Mouse (Mus musculus): Measurements from ENCODE around the gene Cacnb2. TPM values are rescaled to one million over a fixed set of nuclear protein-coding genes. Genes with fewer than 3 reads are reported as not detected.
A peak's percentile ranks its signal among the peaks of the same experiment; 100 is the strongest.
"Not testable (repeated sequence)": the region's sequence is repeated elsewhere in the genome, so short reads cannot be mapped to it uniquely, and the experiment has no call there.

Gene Cacnb2
- polyA plus RNA-seq, 1 experiment from 2014 or later, result 2.0 TPM

DNA sequence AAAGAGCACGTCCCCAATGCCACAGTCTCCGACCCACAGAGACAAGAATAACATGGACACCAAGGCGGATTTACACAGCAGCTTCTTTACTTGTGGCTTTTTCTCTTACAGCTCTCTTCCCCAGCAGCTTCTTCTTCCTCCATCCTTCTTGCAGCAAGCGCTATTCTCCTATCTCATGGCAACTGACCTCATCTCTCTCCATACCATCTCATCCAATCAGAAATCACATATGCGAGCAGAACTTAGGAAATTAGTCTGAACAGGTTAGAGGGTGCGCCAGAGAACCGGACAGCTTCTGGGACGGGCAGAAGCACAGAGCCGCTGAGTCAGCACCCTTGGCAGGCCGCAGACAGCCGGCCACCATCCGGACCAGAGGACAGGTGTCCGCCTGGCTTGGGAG, 123.7 kb downstream of the Cacnb2 start:
- not testable (repeated sequence) for H3K27me3 ChIP-seq; H3K4me3 ChIP-seq; H3K9me3 ChIP-seq; H3K4me2 ChIP-seq; H3K4me1 ChIP-seq; ATAC-seq (ENCODE audit: insufficient number of reproducible peaks, insufficient read depth, low FRiP score, low TSS enrichment, low read depth); H3K27ac ChIP-seq; H3K36me3 ChIP-seq; H3K9ac ChIP-seq
- WGBS, result 94% methylated on average over 13 of the region's 13 CpGs

DNA sequence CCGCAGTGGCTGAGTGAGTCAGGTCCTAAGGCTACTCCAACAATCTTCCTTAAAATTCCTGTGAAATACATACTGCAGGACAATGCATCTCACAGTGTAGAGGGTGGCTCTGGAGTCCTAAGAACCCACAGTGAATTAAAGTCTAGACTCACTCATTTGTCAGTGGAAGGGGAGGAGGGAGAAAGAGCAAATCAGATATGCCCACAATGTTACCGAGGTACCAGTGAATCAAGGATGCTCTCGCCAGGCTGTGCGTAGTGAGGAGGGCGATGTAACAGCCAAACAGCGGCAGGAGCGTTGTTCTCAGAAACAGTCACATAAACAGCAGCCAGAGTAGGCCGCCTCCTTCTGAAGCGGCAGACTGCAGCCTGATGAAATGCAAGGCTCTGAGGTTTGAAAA, 136.0 kb downstream of the Cacnb2 start:
- H3K36me3 ChIP-seq, result no peaks in the 10 kb centered on the region
- H3K9ac ChIP-seq, result no peak overlapping the region
- no peaks in the 10 kb centered on the region for H3K27me3 ChIP-seq
- H3K27ac ChIP-seq, result no peak overlapping the region
- H3K9me3 ChIP-seq, result no peaks in the 10 kb centered on the region
- H3K4me3 ChIP-seq, result no peak overlapping the region
- ATAC-seq (ENCODE audit: insufficient number of reproducible peaks, insufficient read depth, low FRiP score, low TSS enrichment, low read depth), result no peak
- H3K4me1 ChIP-seq, result peaks cover 9% of the 10 kb centered on the region
- 43% methylated on average over 9 of the region's 9 CpGs for WGBS
- H3K4me2 ChIP-seq, result 0 out of 2 replicates have a peak overlapping the region, but pooled peaks have one; percentile 4

DNA sequence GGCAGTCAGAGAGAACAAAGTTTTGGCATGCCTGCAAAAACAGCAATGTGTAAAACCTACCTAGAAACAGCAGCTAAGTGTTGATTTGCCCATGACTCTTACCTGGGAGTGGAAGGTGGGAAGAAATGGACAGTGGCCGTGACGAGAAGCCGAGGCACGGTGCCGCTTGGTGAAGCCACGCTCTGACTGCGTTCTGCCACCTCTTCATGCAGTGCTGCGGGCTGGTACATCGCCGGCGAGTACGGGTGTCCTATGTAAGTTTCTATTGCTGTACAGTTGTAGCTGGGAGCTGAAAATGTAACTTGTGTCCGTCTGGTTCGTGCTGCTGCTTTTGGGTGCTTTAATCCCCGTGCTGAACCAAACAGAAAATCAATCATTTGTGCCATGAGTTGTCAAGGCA, 136.6 kb downstream of the Cacnb2 start:
- Histone ChIP-seq H3K9ac (no peak overlapping the region), H3K9me3 (no peaks in the 10 kb centered on the region), H3K27me3 (no peaks in the 10 kb centered on the region), H3K4me3 (no peak overlapping the region), H3K36me3 (no peaks in the 10 kb centered on the region), H3K4me2 (peak overlapping the region; percentile 4; the same call in 1 of the 2 replicates), H3K4me1 (peaks cover 9% of the 10 kb centered on the region), H3K27ac (no peak overlapping the region)
- WGBS, result 78% methylated on average over 15 of the region's 15 CpGs
- ATAC-seq (ENCODE audit: insufficient number of reproducible peaks, insufficient read depth, low FRiP score, low TSS enrichment, low read depth), result no peak

DNA sequence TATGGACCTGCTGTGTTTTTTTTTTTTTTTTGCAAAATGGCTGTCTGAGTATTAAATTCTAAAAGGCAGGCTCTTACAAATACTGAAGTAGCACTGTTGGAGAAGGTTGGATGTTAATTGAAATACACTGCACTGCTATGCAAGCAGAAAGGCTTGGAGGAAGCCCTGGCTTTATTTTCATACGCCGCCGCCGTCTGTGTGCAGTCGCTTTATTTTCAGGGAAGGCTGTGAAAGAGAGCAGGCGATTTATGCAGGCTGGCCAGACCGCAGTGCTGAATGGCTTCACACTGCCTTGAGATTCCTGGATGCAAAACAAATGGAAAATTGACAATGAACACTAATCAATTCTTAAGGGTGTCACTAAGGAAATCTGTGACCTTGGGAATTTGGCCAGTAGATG, 137.5 kb downstream of the Cacnb2 start:
- Histone ChIP-seq H3K4me2 (no peak overlapping the region), H3K36me3 (no peaks in the 10 kb centered on the region), H3K27ac (no peak overlapping the region), H3K9me3 (no peaks in the 10 kb centered on the region), H3K4me1 (peaks cover 9% of the 10 kb centered on the region), H3K27me3 (no peaks in the 10 kb centered on the region), H3K9ac (no peak overlapping the region), H3K4me3 (no peak overlapping the region)
- ATAC-seq (ENCODE audit: insufficient number of reproducible peaks, insufficient read depth, low FRiP score, low TSS enrichment, low read depth), result no peak
- WGBS, result 82% methylated on average over 7 of the region's 7 CpGs

DNA sequence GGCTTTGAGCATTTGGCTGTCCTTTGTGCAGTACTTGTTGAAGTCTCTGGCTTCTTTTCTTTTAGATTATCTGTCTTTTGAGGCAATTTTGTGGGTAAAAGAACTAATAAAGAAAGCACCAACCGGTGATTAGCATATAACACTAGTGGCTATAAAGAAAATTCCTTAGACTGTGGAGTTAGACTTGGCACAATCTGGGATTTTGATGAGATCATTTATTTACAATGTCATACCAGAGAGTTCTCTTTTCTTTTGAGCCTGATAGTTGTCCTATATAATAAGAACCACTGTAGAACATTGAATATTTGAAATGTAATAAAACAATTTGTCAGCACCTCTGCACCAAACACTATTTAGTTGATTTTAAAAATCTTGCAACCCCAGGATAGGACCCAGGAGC, 141.9 kb downstream of the Cacnb2 start:
- WGBS, result 89% methylated on average over 1 of the region's 1 CpGs
- Histone ChIP-seq H3K27me3 (no peaks in the 10 kb centered on the region), H3K36me3 (no peaks in the 10 kb centered on the region), H3K9ac (no peak overlapping the region), H3K27ac (no peak overlapping the region), H3K4me1 (no peaks in the 10 kb centered on the region), H3K9me3 (no peaks in the 10 kb centered on the region), H3K4me2 (no peak overlapping the region), H3K4me3 (no peak overlapping the region)
- ATAC-seq (ENCODE audit: insufficient number of reproducible peaks, insufficient read depth, low FRiP score, low TSS enrichment, low read depth), result no peak

DNA sequence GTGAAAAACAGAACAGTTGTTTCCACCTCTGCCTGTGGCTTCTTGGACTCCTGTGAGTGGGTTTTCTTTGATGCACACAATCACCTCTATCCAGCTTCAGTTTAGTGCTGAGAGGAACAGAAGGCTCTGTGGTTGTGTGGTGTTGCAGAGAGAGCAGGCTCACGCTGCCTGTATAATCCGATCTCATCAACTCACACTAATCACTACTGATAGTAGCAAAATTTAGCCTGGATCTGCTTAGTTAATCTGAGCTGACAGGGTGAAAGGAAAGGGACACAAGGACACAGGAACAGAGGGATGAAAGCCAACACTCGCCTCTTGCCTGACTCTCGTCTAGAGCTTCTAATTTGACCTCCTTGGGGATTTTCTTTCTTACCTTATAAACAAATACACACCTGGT, 160.0 kb downstream of the Cacnb2 start:
- Histone ChIP-seq H3K9me3 (no peaks in the 10 kb centered on the region), H3K27me3 (no peaks in the 10 kb centered on the region), H3K4me2 (no peak overlapping the region), H3K36me3 (no peaks in the 10 kb centered on the region), H3K9ac (no peak overlapping the region), H3K4me3 (no peak overlapping the region), H3K4me1 (peaks cover 15% of the 10 kb centered on the region), H3K27ac (no peak overlapping the region)
- WGBS, result 53% methylated on average over 4 of the region's 4 CpGs
- no peak for ATAC-seq (ENCODE audit: insufficient number of reproducible peaks, insufficient read depth, low FRiP score, low TSS enrichment, low read depth)

DNA sequence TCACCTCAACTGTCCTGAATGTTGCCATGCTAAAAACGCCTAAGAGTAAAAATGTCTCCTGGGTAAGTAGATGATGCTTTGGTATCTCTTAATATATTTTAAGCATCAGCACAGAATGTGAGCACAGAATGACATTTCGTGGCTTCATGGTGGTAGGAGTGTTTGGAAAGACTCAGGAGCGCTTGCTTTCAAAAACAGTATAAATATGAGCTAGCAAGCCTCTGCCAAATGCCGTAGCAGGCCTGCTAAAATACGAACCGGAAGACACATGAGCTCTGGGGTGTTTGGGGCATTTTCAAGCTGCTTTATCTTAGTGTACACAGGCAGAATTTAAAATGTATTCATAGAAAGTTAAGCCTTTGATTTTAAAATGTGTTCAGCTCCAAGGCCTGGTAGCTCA, 161.0 kb downstream of the Cacnb2 start:
- Histone ChIP-seq H3K27ac (no peak overlapping the region), H3K4me2 (no peak overlapping the region), H3K9ac (no peak overlapping the region), H3K4me3 (no peak overlapping the region), H3K9me3 (no peaks in the 10 kb centered on the region), H3K27me3 (no peaks in the 10 kb centered on the region), H3K36me3 (no peaks in the 10 kb centered on the region), H3K4me1 (peaks cover 15% of the 10 kb centered on the region)
- whole genome bisulfite sequencing, result 69% methylated on average over 6 of the region's 6 CpGs
- no peak for ATAC-seq (ENCODE audit: insufficient number of reproducible peaks, insufficient read depth, low FRiP score, low TSS enrichment, low read depth)

DNA sequence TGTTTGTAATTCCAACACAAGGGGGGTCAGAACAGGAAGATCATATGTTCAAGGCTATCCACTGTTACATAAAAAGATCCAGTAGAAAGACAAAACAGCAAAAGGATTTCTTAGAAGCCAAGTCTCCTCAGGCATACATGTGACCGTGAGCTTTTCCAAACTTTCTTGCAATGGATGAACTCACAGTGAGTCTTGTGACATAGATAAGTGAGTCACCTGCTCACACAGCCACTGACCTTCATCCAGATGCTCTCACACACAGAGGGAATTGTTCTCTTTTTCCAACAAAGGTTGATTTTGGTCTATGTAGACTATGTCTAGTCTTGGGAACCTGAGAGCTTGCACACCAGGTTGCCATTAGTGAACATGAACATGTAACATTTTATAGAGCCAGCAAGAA, 166.6 kb downstream of the Cacnb2 start:
- WGBS, result 85% methylated on average over 1 of the region's 1 CpGs
- no peak overlapping the region for H3K4me2 ChIP-seq

DNA sequence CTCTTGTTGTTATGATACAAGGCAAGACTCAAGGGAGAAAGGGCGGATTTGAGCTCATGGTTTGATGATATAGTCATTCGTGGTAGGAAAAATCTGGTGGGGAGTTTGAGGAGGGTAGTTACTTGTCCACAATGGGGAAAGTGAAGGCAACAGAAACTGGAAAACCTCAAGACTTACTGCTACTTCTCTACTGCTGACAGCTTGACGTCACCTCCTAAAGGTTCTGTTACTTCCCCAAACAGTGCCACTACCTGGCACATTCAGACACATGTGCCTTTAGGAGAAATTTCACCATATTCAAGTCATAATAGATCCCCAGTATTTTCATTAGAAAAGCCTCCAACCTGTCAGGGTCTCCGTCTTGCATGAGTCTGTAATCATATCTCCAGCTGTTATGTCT, 167.7 kb downstream of the Cacnb2 start:
- Histone ChIP-seq H3K9me3 (no peaks in the 10 kb centered on the region), H3K9ac (no peak overlapping the region), H3K27me3 (no peaks in the 10 kb centered on the region), H3K4me2 (no peak overlapping the region), H3K36me3 (no peaks in the 10 kb centered on the region), H3K4me3 (no peak overlapping the region), H3K27ac (no peak overlapping the region), H3K4me1 (no peaks in the 10 kb centered on the region)
- 81% methylated on average over 4 of the region's 4 CpGs for WGBS
- no peak for ATAC-seq (ENCODE audit: insufficient number of reproducible peaks, insufficient read depth, low FRiP score, low TSS enrichment, low read depth)

More for the DNA sequence above, 166.6 kb downstream of the Cacnb2 start:
- Histone ChIP-seq H3K27ac (no peak overlapping the region), H3K4me3 (no peak overlapping the region), H3K9me3 (no peaks in the 10 kb centered on the region), H3K36me3 (no peaks in the 10 kb centered on the region), H3K4me1 (peaks cover 2% of the 10 kb centered on the region; the same call in 1 of the 2 replicates), H3K9ac (no peak overlapping the region), H3K27me3 (no peaks in the 10 kb centered on the region)
- no peak for ATAC-seq (ENCODE audit: insufficient number of reproducible peaks, insufficient read depth, low FRiP score, low TSS enrichment, low read depth)

DNA sequence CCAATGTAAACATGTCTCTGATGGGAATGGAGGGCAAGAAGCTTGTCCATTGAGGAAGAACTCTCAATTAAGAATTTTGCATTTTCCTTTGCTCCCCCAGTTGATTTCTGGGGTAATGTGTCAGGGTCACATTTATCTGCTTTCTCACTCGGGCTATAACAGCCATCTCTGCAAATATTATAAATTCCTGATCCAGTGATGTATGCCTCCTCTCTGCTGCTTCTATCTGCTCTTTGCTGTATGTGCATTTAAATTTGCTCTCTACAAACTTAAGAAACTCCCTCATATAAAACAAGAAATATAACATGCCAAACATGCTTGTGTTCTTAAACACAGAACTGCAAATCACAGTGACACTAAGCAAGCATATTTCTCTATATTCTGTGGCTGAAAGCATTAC, 171.5 kb downstream of the Cacnb2 start:
- ATAC-seq (ENCODE audit: insufficient number of reproducible peaks, insufficient read depth, low FRiP score, low TSS enrichment, low read depth), result no peak
- WGBS, result 63% methylated on average over 1 of the region's 1 CpGs
- no peaks in the 10 kb centered on the region for H3K4me1 ChIP-seq
- H3K9ac ChIP-seq, result no peak overlapping the region
- no peaks in the 10 kb centered on the region for H3K9me3 ChIP-seq
- H3K4me2 ChIP-seq, result no peak overlapping the region
- H3K27ac ChIP-seq, result no peak overlapping the region
- H3K4me3 ChIP-seq, result no peak overlapping the region
- H3K36me3 ChIP-seq, result no peaks in the 10 kb centered on the region
- no peaks in the 10 kb centered on the region for H3K27me3 ChIP-seq

DNA sequence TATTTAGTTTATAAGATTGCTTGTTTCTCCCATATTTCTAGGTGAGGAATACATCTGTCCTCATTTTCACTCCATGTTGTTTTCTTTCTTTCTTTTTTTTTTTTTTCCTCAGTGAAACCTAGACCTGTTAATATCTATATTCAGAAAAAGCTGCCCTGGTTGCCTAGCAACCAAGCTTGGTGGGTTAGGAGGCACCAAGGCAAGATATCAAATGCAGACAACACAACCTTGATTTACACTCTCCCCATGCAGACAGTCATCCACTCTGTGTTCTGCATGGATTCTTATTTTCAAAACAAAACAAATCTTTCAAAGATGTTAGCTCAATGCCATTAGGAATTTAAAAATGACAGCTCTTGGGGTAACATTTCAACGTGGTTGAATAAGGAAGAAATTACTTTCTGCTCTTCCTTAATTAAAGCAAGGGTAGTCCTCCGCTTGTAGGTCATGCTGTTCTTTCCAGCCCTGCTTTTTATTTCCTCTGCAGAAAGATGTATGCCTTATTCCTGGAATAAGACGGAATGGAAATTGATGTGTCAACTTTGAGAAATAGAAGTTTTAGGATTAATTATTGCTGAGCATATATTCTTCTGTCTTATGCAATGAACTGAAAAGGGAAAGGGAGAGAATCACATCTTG, 172.1 kb downstream of the Cacnb2 start:
- 50% methylated on average over 3 of the region's 3 CpGs for WGBS
- no peak overlapping the region for H3K4me2 ChIP-seq
- ATAC-seq (ENCODE audit: insufficient number of reproducible peaks, insufficient read depth, low FRiP score, low TSS enrichment, low read depth), result no peak

DNA sequence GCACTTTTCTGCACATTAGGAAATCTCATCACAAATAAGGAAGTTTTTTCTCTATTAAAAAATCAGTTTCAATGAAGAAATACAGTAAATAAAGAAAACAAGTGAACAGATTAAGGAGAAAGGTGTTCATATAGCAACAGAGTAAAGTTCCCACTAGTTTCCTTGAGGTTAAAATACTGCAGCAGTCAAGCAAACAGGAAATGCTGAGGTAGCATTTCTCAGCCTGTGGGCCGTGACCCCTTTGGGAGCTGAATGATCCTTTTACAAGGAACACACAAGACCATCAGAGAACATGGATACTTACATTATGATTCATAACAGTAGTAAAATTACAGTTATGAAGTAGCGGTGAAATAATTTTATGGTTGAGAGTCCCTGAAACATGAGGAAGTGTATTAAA, 185.1 kb downstream of the Cacnb2 start:
- Histone ChIP-seq H3K4me3 (no peak overlapping the region), H3K9ac (no peak overlapping the region), H3K4me2 (no peak overlapping the region), H3K27me3 (no peaks in the 10 kb centered on the region), H3K27ac (no peak overlapping the region), H3K4me1 (no peaks in the 10 kb centered on the region), H3K9me3 (no peaks in the 10 kb centered on the region), H3K36me3 (no peaks in the 10 kb centered on the region)
- ATAC-seq (ENCODE audit: insufficient number of reproducible peaks, insufficient read depth, low FRiP score, low TSS enrichment, low read depth), result no peak
- 76% methylated on average over 2 of the region's 2 CpGs for WGBS

More for the DNA sequence above, 172.1 kb downstream of the Cacnb2 start:
- H3K9ac ChIP-seq, result no peak overlapping the region
- H3K9me3 ChIP-seq, result no peaks in the 10 kb centered on the region
- H3K4me3 ChIP-seq, result no peak overlapping the region
- H3K36me3 ChIP-seq, result no peaks in the 10 kb centered on the region
- no peak overlapping the region for H3K27ac ChIP-seq
- H3K4me1 ChIP-seq, result no peaks in the 10 kb centered on the region
- no peaks in the 10 kb centered on the region for H3K27me3 ChIP-seq

Measured in embryonic facial prominence, embryonic 13.5 days (tissue).